Mouse (Mus musculus) brown adipose tissue, adult 24 weeks (tissue): Measurements from ENCODE around the gene Ftsj1. TPM values are rescaled to one million over a fixed set of nuclear protein-coding genes. Genes with fewer than 3 reads are reported as not detected.

Source experiments
- H3K27ac ChIP-seq: fragments of 200-500 bp; replicated peaks from 2 replicates; pipeline ENCODE4 v1.5.1; 2012; ENCODE audit warnings: low read depth, mild to moderate bottlenecking, low read length
- H3K4me1 ChIP-seq: fragments of 200-500 bp; 2 replicates; pipeline ENCODE4 v1.6.1; 2012; ENCODE audit warnings: low read length, mixed read lengths; ENCODE audit not compliant: control insufficient read depth, insufficient read depth, insufficient read length
- H3K4me3 ChIP-seq: fragments of 200-500 bp; 2 replicates; pipeline ENCODE4 v1.5.1; 2012; ENCODE audit warnings: low read depth, mild to moderate bottlenecking, low read length, moderate library complexity; ENCODE audit not compliant: insufficient read depth
- polyA plus RNA-seq: library from polyadenylated mRNA; stranded (reverse); fragments of >200 nt; gene quantifications from 2 replicates; pipeline ENCODE4 v1.2.4, GENCODE M21; 2012; ENCODE audit not compliant: missing spikeins, insufficient read depth, insufficient read length

Ftsj1 gene
- polyA plus RNA-seq, 1 experiment = 19.6 TPM

- Histone ChIP-seq H3K4me1 (no peaks in the 10 kb centered on the region), H3K4me3 (no peak overlapping the region), H3K27ac (no peak overlapping the region)
Observed at GRCm38 (mm10) chrX:8236704-8237103, 15.5 kb downstream of the Ftsj1 start.

- no peak overlapping the region for H3K4me3 ChIP-seq
- H3K4me1 ChIP-seq = no peaks in the 10 kb centered on the region
- H3K27ac ChIP-seq = no peak overlapping the region
Observed at GRCm38 (mm10) chrX:8233602-8234001, 18.6 kb downstream of the Ftsj1 start.

GRCm38 (mm10) chrX:8230272-8230671, 21.9 kb downstream of the Ftsj1 start:
- H3K4me1 ChIP-seq = no peaks in the 10 kb centered on the region
- no peak overlapping the region for H3K4me3 ChIP-seq
- no peak overlapping the region for H3K27ac ChIP-seq

GRCm38 (mm10) chrX:8223473-8223872, 28.7 kb downstream of the Ftsj1 start:
- Histone ChIP-seq H3K4me3 (no peak overlapping the region), H3K4me1 (no peaks in the 10 kb centered on the region), H3K27ac (no peak overlapping the region)

GRCm38 (mm10) chrX:8222678-8223421, 29.4 kb downstream of the Ftsj1 start:
- peak overlapping the region; percentile 97 for H3K27ac ChIP-seq
- peak overlapping the region; percentile 34 for H3K4me3 ChIP-seq
- no peaks in the 10 kb centered on the region for H3K4me1 ChIP-seq

GRCm38 (mm10) chrX:8222296-8222677, 29.9 kb downstream of the Ftsj1 start:
- Histone ChIP-seq H3K4me1 (no peaks in the 10 kb centered on the region), H3K27ac (0 out of 2 replicates have a peak overlapping the region, but pooled peaks have one; percentile 24)

GRCm38 (mm10) chrX:8219651-8220050, 32.6 kb downstream of the Ftsj1 start:
- Histone ChIP-seq H3K4me1 (no peaks in the 10 kb centered on the region), H3K4me3 (no peak overlapping the region), H3K27ac (no peak overlapping the region)

More at GRCm38 (mm10) chrX:8222296-8222677, 29.9 kb downstream of the Ftsj1 start:
- no peak overlapping the region for H3K4me3 ChIP-seq

- Histone ChIP-seq H3K4me1 (no peaks in the 10 kb centered on the region), H3K4me3 (no peak overlapping the region), H3K27ac (no peak overlapping the region)
Observed at GRCm38 (mm10) chrX:8218114-8218513, 34.1 kb downstream of the Ftsj1 start.

- H3K27ac ChIP-seq = no peak overlapping the region
- no peaks in the 10 kb centered on the region for H3K4me1 ChIP-seq
- no peak overlapping the region for H3K4me3 ChIP-seq
Observed at GRCm38 (mm10) chrX:8217383-8217782, 34.8 kb downstream of the Ftsj1 start.

GRCm38 (mm10) chrX:8211490-8212207, 40.6 kb downstream of the Ftsj1 start:
- H3K4me3 ChIP-seq = no peak overlapping the region
- no peak overlapping the region for H3K27ac ChIP-seq
- H3K4me1 ChIP-seq = no peaks in the 10 kb centered on the region

- H3K4me3 ChIP-seq = no peak overlapping the region
- H3K27ac ChIP-seq = no peak overlapping the region
- H3K4me1 ChIP-seq = 0 out of 2 replicates have a peak, but pooled peaks cover 2% of the 10 kb centered on the region
Observed at GRCm38 (mm10) chrX:8209720-8210119, 42.5 kb downstream of the Ftsj1 start.

GRCm38 (mm10) chrX:8207224-8207623, 45.0 kb downstream of the Ftsj1 start:
- H3K27ac ChIP-seq = no peak overlapping the region
- no peak overlapping the region; the same call in 1 of the 2 replicates for H3K4me3 ChIP-seq
- H3K4me1 ChIP-seq = 0 out of 2 replicates have a peak, but pooled peaks cover 2% of the 10 kb centered on the region

GRCm38 (mm10) chrX:8206694-8207197, 45.5 kb downstream of the Ftsj1 start:
- Histone ChIP-seq H3K4me3 (peak overlapping the region; percentile 95), H3K4me1 (0 out of 2 replicates have a peak, but pooled peaks cover 2% of the 10 kb centered on the region), H3K27ac (no peak overlapping the region)

GRCm38 (mm10) chrX:8206015-8206693, 46.1 kb downstream of the Ftsj1 start, which contains the start of gene Porcn:
Gene Porcn (minus strand): TSS chrX:8206525.
- Histone ChIP-seq H3K4me3 (peak within 1 kb of the TSS; percentile 95), H3K27ac (no peak within 1 kb of the TSS), H3K4me1 (0 out of 2 replicates have a peak, but pooled peaks cover 2% of the 10 kb centered on the region)

- no peak overlapping the region for H3K27ac ChIP-seq
- H3K4me1 ChIP-seq = 0 out of 2 replicates have a peak, but pooled peaks cover 2% of the 10 kb centered on the region
- peak overlapping the region; percentile 95 for H3K4me3 ChIP-seq
Observed at GRCm38 (mm10) chrX:8205551-8205950, 46.7 kb downstream of the Ftsj1 start.
